Mouse (Mus musculus): ENCODE data around the gene Zbtb20. TPM values are rescaled to one million over a fixed set of nuclear protein-coding genes. Genes with fewer than 3 reads are reported as not detected.

Gene Zbtb20
- polyA plus RNA-seq, 1 experiment from 2014 or later = 38.1 TPM

DNA sequence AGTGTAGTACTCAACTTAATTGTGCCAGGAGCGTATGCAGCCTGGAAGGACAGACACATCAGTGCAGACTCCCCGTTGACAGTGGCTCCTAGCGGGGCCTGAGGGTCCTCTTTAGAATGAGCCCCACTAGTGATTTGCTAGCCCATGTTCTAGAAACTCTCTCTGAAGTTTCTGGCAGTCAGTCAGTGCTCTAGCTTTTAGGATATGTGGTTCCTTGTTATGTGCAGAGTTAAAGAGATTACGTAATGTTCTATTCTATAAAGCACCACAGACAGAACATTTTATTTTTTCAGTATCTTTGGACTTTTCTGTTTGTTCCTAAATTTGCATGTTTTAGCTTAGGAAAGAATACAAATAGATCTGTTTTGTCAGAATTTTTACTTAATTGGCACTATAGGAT lies 378.1 kb downstream of the Zbtb20 start:
- no peak for ATAC-seq (ENCODE audit: insufficient number of reproducible peaks, low FRiP score)
- Histone ChIP-seq H3K4me1 (replicated peaks) (no peaks in the 10 kb centered on the region; the same call in 1 of the 2 replicates), H3K27ac (ENCODE audit: poor library complexity, severe bottlenecking) (no peak overlapping the region), H3K9ac (no peak overlapping the region), H3K36me3 (no peaks in the 10 kb centered on the region), H3K4me3 (no peak overlapping the region), H3K4me2 (no peak overlapping the region), H3K9me3 (replicated peaks) (no peaks in the 10 kb centered on the region), H3K27me3 (replicated peaks) (no peaks in the 10 kb centered on the region)
- WGBS = 79% methylated on average over 4 of the region's 4 CpGs

DNA sequence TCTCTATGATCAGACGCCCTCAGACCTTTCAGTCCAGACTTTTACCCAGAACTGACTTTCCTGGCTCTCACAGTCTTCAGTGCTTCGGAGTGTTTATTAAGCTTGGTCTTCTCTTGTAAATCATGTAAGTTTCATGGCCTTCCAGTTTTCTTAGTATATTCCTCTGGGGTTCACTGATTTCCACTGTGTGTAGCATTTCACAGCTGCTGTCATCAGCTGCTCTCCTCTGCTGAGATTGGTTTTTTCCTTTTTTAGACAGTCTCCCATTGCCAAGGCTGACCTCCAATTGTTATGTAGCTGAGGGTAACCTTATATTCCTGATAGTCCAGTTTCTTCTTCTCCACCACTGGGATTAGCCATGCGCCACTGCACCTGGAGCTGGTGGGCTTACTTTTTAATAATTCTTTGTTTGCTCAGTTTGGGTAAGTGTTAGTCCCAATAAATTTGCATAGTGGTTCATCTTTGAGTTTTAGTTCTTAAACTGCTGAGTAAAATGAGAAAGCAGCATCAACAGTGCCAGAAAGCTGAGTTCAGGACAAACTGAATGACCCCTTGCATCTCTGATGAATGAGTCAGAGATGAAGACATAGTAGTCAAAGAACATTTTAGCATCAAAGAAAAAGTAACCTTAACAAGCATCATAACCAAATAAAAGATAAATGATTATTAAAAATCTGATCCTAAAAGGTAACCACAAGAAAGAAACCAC lies 380.7 kb downstream of the Zbtb20 start:
- Histone ChIP-seq H3K9ac (no peak overlapping the region), H3K27me3 (replicated peaks) (no peaks in the 10 kb centered on the region), H3K4me3 (no peak overlapping the region), H3K9me3 (replicated peaks) (no peaks in the 10 kb centered on the region), H3K4me1 (replicated peaks) (no peaks in the 10 kb centered on the region; the same call in 1 of the 2 replicates), H3K36me3 (no peaks in the 10 kb centered on the region), H3K27ac (ENCODE audit: poor library complexity, severe bottlenecking) (no peak overlapping the region), H3K4me2 (no peak overlapping the region)
- no peak for ATAC-seq (ENCODE audit: insufficient number of reproducible peaks, low FRiP score)
- 78% methylated on average over 3 of the region's 3 CpGs for WGBS

DNA sequence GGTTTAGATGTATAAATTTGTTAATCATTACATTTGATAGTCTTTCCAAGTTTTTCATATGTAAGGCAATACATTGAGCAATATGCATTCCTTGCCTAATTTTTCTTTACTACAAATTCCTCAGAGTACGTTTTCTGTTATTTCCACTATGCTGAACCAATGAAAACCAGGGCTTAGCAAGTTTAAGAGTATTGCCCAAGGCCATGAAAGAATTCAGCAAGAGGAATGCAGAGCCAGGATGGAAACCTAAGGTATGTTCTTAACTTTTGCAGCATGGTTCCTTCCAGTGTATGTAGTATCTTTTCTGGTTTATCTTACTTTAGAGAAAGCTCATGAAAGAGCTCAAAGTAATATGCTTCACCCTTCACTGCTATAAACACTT lies 381.2 kb downstream of the Zbtb20 start:
- no peak overlapping the region for H3K27ac ChIP-seq (ENCODE audit: poor library complexity, severe bottlenecking)
- no peaks in the 10 kb centered on the region for H3K36me3 ChIP-seq
- H3K27me3 ChIP-seq (replicated peaks) = no peaks in the 10 kb centered on the region
- no peak overlapping the region for H3K4me3 ChIP-seq
- no peaks in the 10 kb centered on the region; the same call in 1 of the 2 replicates for H3K4me1 ChIP-seq (replicated peaks)
- no peak for ATAC-seq (ENCODE audit: insufficient number of reproducible peaks, low FRiP score)
- no peaks in the 10 kb centered on the region for H3K9me3 ChIP-seq (replicated peaks)
- H3K9ac ChIP-seq = no peak overlapping the region
- 77% methylated on average over 1 of the region's 1 CpGs for WGBS
- H3K4me2 ChIP-seq = no peak overlapping the region

DNA sequence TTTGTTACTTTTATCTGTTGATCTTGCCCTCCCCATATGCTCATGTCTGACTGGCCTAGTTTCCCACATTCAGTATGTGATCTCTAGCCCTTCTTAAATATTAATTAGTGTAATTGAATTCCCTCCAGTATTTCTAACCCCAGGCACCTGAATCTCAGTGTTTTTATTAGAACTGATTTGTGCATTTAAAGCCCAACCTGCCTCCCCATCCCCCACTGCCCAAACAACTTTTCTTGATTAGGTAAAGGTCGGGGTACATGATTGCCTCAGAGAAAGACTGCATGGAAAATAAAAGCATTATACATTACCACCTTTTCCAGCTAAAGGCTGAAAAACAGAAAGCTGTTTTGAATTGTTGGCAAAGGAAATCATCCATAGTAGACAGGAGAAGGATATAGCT lies 383.8 kb downstream of the Zbtb20 start:
- 55% methylated on average over 1 of the region's 1 CpGs for WGBS
- no peak overlapping the region for H3K4me2 ChIP-seq
- H3K27ac ChIP-seq (ENCODE audit: poor library complexity, severe bottlenecking) = no peak overlapping the region
- no peak for ATAC-seq (ENCODE audit: insufficient number of reproducible peaks, low FRiP score)
- H3K9ac ChIP-seq = no peak overlapping the region
- H3K9me3 ChIP-seq (replicated peaks) = no peaks in the 10 kb centered on the region
- no peak overlapping the region for H3K4me3 ChIP-seq
- no peaks in the 10 kb centered on the region for H3K36me3 ChIP-seq
- H3K27me3 ChIP-seq (replicated peaks) = no peaks in the 10 kb centered on the region
- H3K4me1 ChIP-seq (replicated peaks) = no peaks in the 10 kb centered on the region; the same call in 1 of the 2 replicates

DNA sequence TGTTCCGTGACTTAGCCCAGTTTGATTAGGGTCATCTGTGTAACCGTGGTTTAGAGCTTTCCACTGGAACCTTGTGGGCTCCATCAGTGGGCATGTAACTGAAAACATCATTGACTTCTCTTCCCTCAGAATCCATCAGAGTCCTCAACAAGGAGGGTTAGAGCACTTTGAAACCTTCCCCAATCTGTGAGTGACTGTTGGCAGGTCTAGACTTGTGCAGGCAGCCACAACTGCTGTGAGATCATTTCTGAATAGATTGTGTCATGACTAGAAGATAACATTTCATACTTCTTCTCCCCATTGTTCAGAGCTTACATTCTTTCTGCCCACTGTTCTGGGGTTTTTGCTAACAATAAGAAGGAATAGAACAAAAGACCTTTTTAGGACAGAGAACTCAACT lies 385.2 kb downstream of the Zbtb20 start:
- no peaks in the 10 kb centered on the region; the same call in 1 of the 2 replicates for H3K4me1 ChIP-seq (replicated peaks)
- 62% methylated on average over 2 of the region's 2 CpGs for WGBS
- H3K4me3 ChIP-seq = no peak overlapping the region
- H3K9ac ChIP-seq = no peak overlapping the region
- H3K27ac ChIP-seq (ENCODE audit: poor library complexity, severe bottlenecking) = no peak overlapping the region
- no peak overlapping the region for H3K4me2 ChIP-seq
- no peaks in the 10 kb centered on the region for H3K36me3 ChIP-seq
- no peak for ATAC-seq (ENCODE audit: insufficient number of reproducible peaks, low FRiP score)
- no peaks in the 10 kb centered on the region for H3K9me3 ChIP-seq (replicated peaks)
- no peaks in the 10 kb centered on the region for H3K27me3 ChIP-seq (replicated peaks)

DNA sequence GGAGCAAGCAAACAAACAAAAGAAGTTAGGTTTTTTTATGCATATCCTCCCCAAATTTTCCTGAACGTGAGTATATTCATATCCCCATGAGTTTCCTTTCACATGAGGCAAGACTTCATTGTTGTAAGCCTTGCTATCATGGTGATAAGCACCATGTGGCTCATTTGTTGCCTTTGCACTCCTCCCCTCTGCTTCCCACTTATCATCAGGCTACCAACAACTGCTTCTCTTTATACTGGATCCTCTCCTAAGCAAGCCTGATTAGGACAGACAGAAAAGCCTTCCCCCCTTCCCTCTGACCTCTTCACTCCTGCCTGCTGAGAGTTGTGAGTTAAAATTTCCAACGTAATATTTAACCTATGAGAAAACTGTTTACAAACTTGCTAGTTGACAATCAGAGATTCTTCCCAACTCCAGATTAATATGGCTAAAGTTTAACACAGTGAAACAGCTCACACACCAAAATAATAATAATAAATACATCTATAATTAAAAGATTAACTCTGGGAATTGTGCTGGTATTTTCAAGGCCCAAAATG lies 398.4 kb downstream of the Zbtb20 start:
- H3K9ac ChIP-seq = no peak overlapping the region
- H3K27ac ChIP-seq (ENCODE audit: poor library complexity, severe bottlenecking) = no peak overlapping the region
- H3K36me3 ChIP-seq = no peaks in the 10 kb centered on the region
- peaks cover 20% of the 10 kb centered on the region for H3K4me1 ChIP-seq (replicated peaks)
- H3K4me2 ChIP-seq = no peak overlapping the region
- H3K9me3 ChIP-seq (replicated peaks) = no peaks in the 10 kb centered on the region
- no peaks in the 10 kb centered on the region for H3K27me3 ChIP-seq (replicated peaks)
- WGBS = 18% methylated on average over 2 of the region's 2 CpGs
- no peak overlapping the region for H3K4me3 ChIP-seq
- ATAC-seq (ENCODE audit: insufficient number of reproducible peaks, low FRiP score) = peak; percentile 68

DNA sequence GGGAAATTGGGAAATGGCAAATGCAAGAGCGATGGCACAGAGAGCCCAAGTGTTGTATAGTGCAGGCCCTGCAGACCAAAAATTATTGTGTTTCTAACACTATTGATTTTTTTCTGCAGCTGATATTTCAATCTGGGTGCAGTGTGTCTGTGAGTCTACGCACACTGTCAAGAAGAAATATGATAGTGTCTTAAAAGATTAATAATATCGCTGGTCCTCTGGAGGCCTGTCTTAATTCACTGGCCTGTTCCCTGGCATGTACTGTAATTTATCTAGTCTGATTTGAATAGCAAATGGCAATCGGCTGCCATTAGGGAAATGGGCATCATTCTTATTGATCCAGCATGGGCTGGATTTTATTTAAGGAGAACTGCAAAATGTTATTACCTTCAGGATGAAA lies 401.1 kb downstream of the Zbtb20 start:
- Histone ChIP-seq H3K27ac (ENCODE audit: poor library complexity, severe bottlenecking) (no peak overlapping the region), H3K4me2 (no peak overlapping the region), H3K9ac (no peak overlapping the region), H3K4me3 (no peak overlapping the region), H3K27me3 (replicated peaks) (no peaks in the 10 kb centered on the region), H3K36me3 (no peaks in the 10 kb centered on the region), H3K4me1 (replicated peaks) (peaks cover 17% of the 10 kb centered on the region), H3K9me3 (replicated peaks) (no peaks in the 10 kb centered on the region)
- 88% methylated on average over 4 of the region's 4 CpGs for WGBS
- no peak for ATAC-seq (ENCODE audit: insufficient number of reproducible peaks, low FRiP score)

DNA sequence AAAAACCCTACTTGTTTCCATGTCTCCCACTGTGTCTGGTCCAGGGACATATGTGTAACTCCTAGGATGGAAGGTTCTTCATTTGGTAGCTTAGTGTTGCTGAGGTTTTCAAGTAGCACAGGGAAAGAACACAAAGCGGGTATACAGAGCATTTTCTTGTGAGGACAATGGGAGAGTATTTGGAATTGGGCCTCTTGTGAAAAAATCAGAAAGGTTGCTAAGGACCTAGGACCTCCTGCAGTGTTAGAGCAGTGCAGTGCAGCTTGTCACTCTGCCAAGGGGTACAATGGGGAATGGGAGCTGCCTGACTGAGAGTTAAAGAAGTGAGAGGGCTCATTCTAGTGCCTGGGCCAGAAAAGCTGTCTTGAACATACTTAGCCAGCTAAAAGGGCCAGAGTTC lies 410.6 kb downstream of the Zbtb20 start:
- ATAC-seq (ENCODE audit: insufficient number of reproducible peaks, low FRiP score) = no peak
- 85% methylated on average over 1 of the region's 1 CpGs for WGBS
- no peak overlapping the region for H3K27ac ChIP-seq (ENCODE audit: poor library complexity, severe bottlenecking)

DNA sequence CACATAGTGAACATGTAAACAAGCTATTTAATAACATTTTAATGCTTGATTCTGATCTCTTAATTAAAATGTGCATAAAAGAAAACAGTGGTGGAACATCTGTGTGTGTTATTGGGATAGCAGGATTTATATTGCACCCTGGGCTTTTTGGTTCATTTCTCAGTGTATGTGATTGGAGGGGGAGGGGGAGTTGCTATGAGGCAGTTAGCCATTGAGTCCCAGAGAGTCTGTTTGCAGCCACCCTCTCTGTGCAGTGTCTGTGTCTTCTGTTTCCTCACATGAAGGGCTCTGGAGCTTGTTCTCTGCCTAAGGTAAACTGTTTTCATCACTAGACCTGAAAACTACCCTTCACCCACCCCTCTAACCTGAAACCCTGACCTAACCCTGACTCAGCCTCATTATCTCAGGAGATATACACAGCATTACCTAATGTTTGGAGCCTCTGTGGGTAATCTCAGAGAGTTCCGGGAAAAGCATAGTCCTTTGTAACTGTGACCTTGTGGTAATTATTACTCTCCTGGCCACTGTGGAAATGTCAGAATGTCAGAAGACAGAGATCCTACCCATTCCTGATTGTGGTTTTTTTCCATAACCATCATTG lies 411.2 kb downstream of the Zbtb20 start:
- H3K4me2 ChIP-seq = no peak overlapping the region
- WGBS = 25% methylated on average over 1 of the region's 1 CpGs
- H3K4me3 ChIP-seq = no peak overlapping the region

More for the DNA sequence above, 410.6 kb downstream of the Zbtb20 start:
- Histone ChIP-seq H3K9ac (no peak overlapping the region), H3K4me2 (no peak overlapping the region), H3K36me3 (no peaks in the 10 kb centered on the region), H3K4me3 (no peak overlapping the region), H3K4me1 (replicated peaks) (peaks cover 3% of the 10 kb centered on the region; the same call in 1 of the 2 replicates), H3K27me3 (replicated peaks) (no peaks in the 10 kb centered on the region), H3K9me3 (replicated peaks) (no peaks in the 10 kb centered on the region)

DNA sequence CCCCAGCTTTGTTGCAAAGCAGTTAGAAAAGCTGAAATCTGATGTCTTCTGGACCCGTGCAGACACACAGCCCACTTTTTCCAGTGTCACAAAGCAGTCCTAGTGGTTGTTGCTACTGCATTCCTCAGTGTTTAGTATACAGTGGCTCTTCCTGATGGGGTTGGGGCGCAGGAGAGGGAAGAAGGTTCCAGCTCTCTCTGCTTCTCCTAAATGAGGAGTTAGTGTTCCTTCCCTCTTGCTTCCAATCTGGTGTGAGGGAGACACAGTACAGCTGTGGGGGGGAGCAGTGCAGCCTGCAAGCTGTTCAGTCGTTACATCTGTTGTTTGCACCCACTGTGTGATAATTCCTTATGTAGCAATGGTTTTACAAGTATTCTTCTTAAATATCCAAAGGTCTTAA lies 415.7 kb downstream of the Zbtb20 start:
- H3K9ac ChIP-seq = no peak overlapping the region
- H3K4me1 ChIP-seq (replicated peaks) = peaks cover 3% of the 10 kb centered on the region; the same call in 1 of the 2 replicates
- no peak overlapping the region for H3K27ac ChIP-seq (ENCODE audit: poor library complexity, severe bottlenecking)
- H3K4me3 ChIP-seq = no peak overlapping the region
- H3K36me3 ChIP-seq = no peaks in the 10 kb centered on the region
- H3K4me2 ChIP-seq = no peak overlapping the region
- H3K9me3 ChIP-seq (replicated peaks) = no peaks in the 10 kb centered on the region
- no peak for ATAC-seq (ENCODE audit: insufficient number of reproducible peaks, low FRiP score)
- no peaks in the 10 kb centered on the region for H3K27me3 ChIP-seq (replicated peaks)
- 76% methylated on average over 3 of the region's 3 CpGs for WGBS

More for the DNA sequence above, 411.2 kb downstream of the Zbtb20 start:
- no peaks in the 10 kb centered on the region for H3K27me3 ChIP-seq (replicated peaks)
- no peaks in the 10 kb centered on the region for H3K9me3 ChIP-seq (replicated peaks)
- peaks cover 3% of the 10 kb centered on the region; the same call in 1 of the 2 replicates for H3K4me1 ChIP-seq (replicated peaks)
- H3K27ac ChIP-seq (ENCODE audit: poor library complexity, severe bottlenecking) = no peak overlapping the region
- no peak overlapping the region for H3K9ac ChIP-seq
- ATAC-seq (ENCODE audit: insufficient number of reproducible peaks, low FRiP score) = no peak
- H3K36me3 ChIP-seq = no peaks in the 10 kb centered on the region

DNA sequence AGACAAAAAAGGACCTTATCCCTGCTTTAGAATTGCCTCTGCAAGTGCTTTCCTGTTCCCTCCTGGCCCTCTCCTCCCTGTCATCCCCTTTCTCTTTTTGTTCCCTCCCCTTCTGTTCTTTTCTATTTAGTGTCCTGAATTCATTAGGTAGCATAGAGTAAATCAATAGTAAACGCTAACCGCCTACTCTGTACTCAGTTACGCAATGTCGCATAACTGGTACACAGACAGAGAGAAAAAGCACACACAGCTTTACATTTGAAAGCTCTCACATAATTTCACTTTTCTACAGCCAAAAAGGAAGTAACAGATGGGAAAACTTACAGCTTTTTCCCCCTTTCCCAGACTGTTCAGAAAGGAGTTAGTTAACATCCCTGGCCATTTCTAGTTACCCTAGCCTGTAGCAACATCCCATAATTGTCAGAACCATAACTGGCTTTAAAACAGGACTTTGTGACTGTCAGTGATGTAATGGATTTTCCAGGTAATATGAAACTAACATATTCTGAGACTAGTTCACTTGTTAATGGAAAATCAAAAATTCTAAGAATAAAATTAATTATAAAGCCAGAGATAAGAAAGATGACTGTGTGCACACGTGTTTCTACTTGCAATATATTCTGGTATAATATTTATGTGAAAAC lies 422.4 kb downstream of the Zbtb20 start:
- no peaks in the 10 kb centered on the region for H3K27me3 ChIP-seq (replicated peaks)
- WGBS = 88% methylated on average over 5 of the region's 5 CpGs
- no peak overlapping the region for H3K4me3 ChIP-seq
- H3K9me3 ChIP-seq (replicated peaks) = no peaks in the 10 kb centered on the region
- ATAC-seq (ENCODE audit: insufficient number of reproducible peaks, low FRiP score) = no peak
- no peak overlapping the region for H3K4me2 ChIP-seq
- no peaks in the 10 kb centered on the region for H3K36me3 ChIP-seq
- H3K9ac ChIP-seq = no peak overlapping the region
- H3K27ac ChIP-seq (ENCODE audit: poor library complexity, severe bottlenecking) = no peak overlapping the region
- H3K4me1 ChIP-seq (replicated peaks) = peaks cover 9% of the 10 kb centered on the region
